Mouse (Mus musculus): ENCODE measurements around the gene Trpm3.

GRCm38 (mm10) chr19:22823491-22823981 lies 684.7 kb downstream of the Trpm3 start:
- TF ChIP-seq CTCF (IDR thresholded peaks at IDR 0.05; ENCODE audit: borderline replicate concordance, insufficient read depth, low read depth, low read length) (no peak), POLR2A (IDR thresholded peaks at IDR 0.05; ENCODE audit: borderline replicate concordance, insufficient read depth, low read length) (no peak)

Data from cerebellum, adult 2 months (tissue).